Mouse (Mus musculus): ENCODE measurements around the gene Gps2. TPM values are rescaled to one million over a fixed set of nuclear protein-coding genes. Genes with fewer than 3 reads are reported as not detected.

Gene Gps2
- polyA plus RNA-seq, 1 experiment from 2014 or later, result 55.2 TPM

DNA sequence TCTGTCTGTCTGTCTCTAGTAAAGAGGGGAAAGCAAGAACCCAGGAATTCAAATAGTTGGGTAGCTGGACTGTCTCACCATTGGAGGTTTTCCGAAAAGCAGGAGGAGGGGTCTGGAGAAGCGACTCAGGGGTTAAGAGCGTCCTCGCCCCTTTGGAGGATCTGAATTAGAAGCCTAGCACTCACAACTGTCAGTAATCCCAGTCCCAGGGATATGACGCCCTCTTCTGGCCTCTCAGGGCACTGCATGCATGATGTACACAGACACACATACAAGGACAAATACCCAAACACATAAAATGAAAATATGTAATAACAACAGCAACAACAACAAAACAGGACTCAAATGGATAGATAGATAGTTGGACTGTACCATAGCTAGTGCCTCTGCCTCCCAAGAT is 46.9 kb downstream of the Gps2 start:
- 30% methylated on average over 5 of the region's 5 CpGs for WGBS
- Histone ChIP-seq H3K9ac (ENCODE audit: low read depth, low read length) (no peak overlapping the region), H3K36me3 (ENCODE audit: control insufficient read depth, insufficient read depth, low read length) (no peaks in the 10 kb centered on the region), H3K4me2 (ENCODE audit: low read length) (no peak overlapping the region), H3K27me3 (replicated peaks; ENCODE audit: control insufficient read depth, insufficient read depth, low read length) (peaks cover 30% of the 10 kb centered on the region), H3K4me3 (ENCODE audit: low read length) (no peak overlapping the region), H3K9me3 (ENCODE audit: control insufficient read depth, low read length) (no peaks in the 10 kb centered on the region), H3K27ac (ENCODE audit: low read depth, low read length) (no peak overlapping the region), H3K4me1 (ENCODE audit: control insufficient read depth, insufficient read depth, low read depth, low read length) (peaks cover 4% of the 10 kb centered on the region; the same call in 1 of the 2 replicates)
- no peak for ATAC-seq

GRCm38 (mm10) chr11:69961841-69962240 is 48.2 kb downstream of the Gps2 start:
- H3K4me2 ChIP-seq (ENCODE audit: low read length), result no peak overlapping the region
- no peaks in the 10 kb centered on the region for H3K36me3 ChIP-seq (ENCODE audit: control insufficient read depth, insufficient read depth, low read length)
- peaks cover 8% of the 10 kb centered on the region for H3K4me1 ChIP-seq (ENCODE audit: control insufficient read depth, insufficient read depth, low read depth, low read length)
- no peaks in the 10 kb centered on the region for H3K9me3 ChIP-seq (ENCODE audit: control insufficient read depth, low read length)
- H3K9ac ChIP-seq (ENCODE audit: low read depth, low read length), result no peak overlapping the region
- peaks cover 34% of the 10 kb centered on the region for H3K27me3 ChIP-seq (replicated peaks; ENCODE audit: control insufficient read depth, insufficient read depth, low read length)
- no peak overlapping the region for H3K27ac ChIP-seq (ENCODE audit: low read depth, low read length)
- H3K4me3 ChIP-seq (ENCODE audit: low read length), result no peak overlapping the region
- no peak for ATAC-seq
- WGBS, result 45% methylated on average over 5 of the region's 5 CpGs

DNA sequence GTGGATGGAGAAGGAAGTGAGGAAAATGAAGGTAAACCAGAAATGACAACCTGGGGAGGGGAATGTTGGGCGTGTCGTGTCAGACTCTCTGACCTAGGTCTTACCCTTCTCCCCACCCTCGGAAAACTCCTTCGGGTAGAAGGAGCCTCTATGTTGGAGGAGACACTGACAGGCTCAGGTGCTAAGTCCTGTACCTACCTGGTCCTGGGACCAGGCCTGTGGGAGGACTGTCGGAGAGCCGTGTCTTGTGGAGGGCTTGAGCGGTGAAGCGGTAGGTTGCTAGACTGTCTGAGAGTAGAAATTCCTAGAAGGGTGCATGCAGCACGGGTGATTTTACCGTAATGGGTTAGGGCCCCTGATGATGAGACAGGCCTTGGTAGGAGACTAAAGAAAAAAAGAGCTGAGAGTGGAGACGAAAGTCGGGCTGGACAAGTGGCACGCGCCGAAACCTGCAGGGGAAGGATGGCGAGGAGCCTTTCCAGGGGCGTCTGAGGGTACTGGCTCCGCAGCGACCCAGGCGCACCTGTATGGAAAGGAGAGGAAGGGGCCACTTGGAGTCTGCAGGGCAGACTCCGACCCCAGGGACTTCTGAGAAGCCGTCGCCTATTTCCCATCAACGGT is 51.1 kb downstream of the Gps2 start, which contains the start of gene Cldn7:
Gene Cldn7, plus strand, starts transcription at position 130 of the 621 bp plus-strand sequence.
- H3K4me3 ChIP-seq (ENCODE audit: low read length), result peak within 1 kb of the TSS; percentile 12; the same call in 1 of the 2 replicates
- no peak for ATAC-seq
- no peaks in the 10 kb centered on the region for H3K9me3 ChIP-seq (ENCODE audit: control insufficient read depth, low read length)
- peaks cover 10% of the 10 kb centered on the region for H3K36me3 ChIP-seq (ENCODE audit: control insufficient read depth, insufficient read depth, low read length)
- H3K27me3 ChIP-seq (replicated peaks; ENCODE audit: control insufficient read depth, insufficient read depth, low read length), result peaks cover 46% of the 10 kb centered on the region
- H3K9ac ChIP-seq (ENCODE audit: low read depth, low read length), result no peak within 1 kb of the TSS
- peak within 1 kb of the TSS; percentile 11 for H3K4me2 ChIP-seq (ENCODE audit: low read length)
- WGBS, result 11% methylated on average over 24 of the region's 24 CpGs
- H3K27ac ChIP-seq (ENCODE audit: low read depth, low read length), result no peak within 1 kb of the TSS
- H3K4me1 ChIP-seq (ENCODE audit: control insufficient read depth, insufficient read depth, low read depth, low read length), result peaks cover 8% of the 10 kb centered on the region

- H3K4me2 ChIP-seq (ENCODE audit: low read length), result peak overlapping the region; percentile 11
- no peak overlapping the region for H3K9ac ChIP-seq (ENCODE audit: low read depth, low read length)
- no peak for ATAC-seq
These were observed 51.8 kb downstream of the Gps2 start for GRCm38 (mm10) chr11:69965271-69966005.

More at GRCm38 (mm10) chr11:69965271-69966005, 51.8 kb downstream of the Gps2 start:
- Histone ChIP-seq H3K27ac (ENCODE audit: low read depth, low read length) (no peak overlapping the region), H3K4me3 (ENCODE audit: low read length) (peak overlapping the region; percentile 25; the same call in 1 of the 2 replicates), H3K9me3 (ENCODE audit: control insufficient read depth, low read length) (no peaks in the 10 kb centered on the region), H3K4me1 (ENCODE audit: control insufficient read depth, insufficient read depth, low read depth, low read length) (peaks cover 8% of the 10 kb centered on the region), H3K36me3 (ENCODE audit: control insufficient read depth, insufficient read depth, low read length) (peaks cover 15% of the 10 kb centered on the region), H3K27me3 (replicated peaks; ENCODE audit: control insufficient read depth, insufficient read depth, low read length) (peaks cover 46% of the 10 kb centered on the region)
- 3% methylated on average over 49 of the region's 49 CpGs for whole genome bisulfite sequencing

Small RNA genes lying within 50 kb of the gene (microRNA-seq; reads per million reads assigned to microRNA genes)
- not detected for gene Mir6924

Other genes with a start within 250 kb of the Gps2 start
- gene Cd68, start 247.7 kb upstream of the Gps2 start, polyA plus RNA-seq (2015; fragmentation: Nextera tagmentation; extraction: Ambion mirVana), result 10.2 and 11.5 TPM in 2 replicates
- gene Eif4a1, start 241.5 kb upstream of the Gps2 start, polyA plus RNA-seq (2015; fragmentation: Nextera tagmentation; extraction: Ambion mirVana), result 382 and 471 TPM in 2 replicates
- gene Senp3, start 231.8 kb upstream of the Gps2 start, polyA plus RNA-seq (2015; fragmentation: Nextera tagmentation; extraction: Ambion mirVana), result 89.8 and 104 TPM in 2 replicates
- 0.53 and 0.77 TPM in 2 replicates for gene Tnfsf13, start 228.1 kb upstream of the Gps2 start, polyA plus RNA-seq (2015; fragmentation: Nextera tagmentation; extraction: Ambion mirVana)
- gene Tnfsf12, start 218.0 kb upstream of the Gps2 start, polyA plus RNA-seq (2015; fragmentation: Nextera tagmentation; extraction: Ambion mirVana), result 4.4 and 5.6 TPM in 2 replicates
- gene Tnfsfm13, start 217.8 kb upstream of the Gps2 start, polyA plus RNA-seq (2015; fragmentation: Nextera tagmentation; extraction: Ambion mirVana), result 1.6 and 2.0 TPM in 2 replicates
- 12.1 and 14.9 TPM in 2 replicates for gene Polr2a, start 155.3 kb upstream of the Gps2 start, polyA plus RNA-seq (2015; fragmentation: Nextera tagmentation; extraction: Ambion mirVana)
- 0.41 and 0.87 TPM in 2 replicates for gene Slc35g3, start 151.9 kb upstream of the Gps2 start, polyA plus RNA-seq (2015; fragmentation: Nextera tagmentation; extraction: Ambion mirVana)
- 5.8 and 6.2 TPM in 2 replicates for gene Zbtb4, start 148.0 kb upstream of the Gps2 start, polyA plus RNA-seq (2015; fragmentation: Nextera tagmentation; extraction: Ambion mirVana)
- gene Chrnb1, start 117.9 kb upstream of the Gps2 start, polyA plus RNA-seq (2015; fragmentation: Nextera tagmentation; extraction: Ambion mirVana), result 1.4 and 2.9 TPM in 2 replicates
- 6.7 and 7.2 TPM in 2 replicates for gene Fgf11, start 112.0 kb upstream of the Gps2 start, polyA plus RNA-seq (2015; fragmentation: Nextera tagmentation; extraction: Ambion mirVana)
- gene Tmem102, start 108.3 kb upstream of the Gps2 start, polyA plus RNA-seq (2015; fragmentation: Nextera tagmentation; extraction: Ambion mirVana), result 1.3 and 1.6 TPM in 2 replicates
- gene Gm39566, start 98.6 kb upstream of the Gps2 start, polyA plus RNA-seq (2015; fragmentation: Nextera tagmentation; extraction: Ambion mirVana), result not detected in 2 replicates
- not detected in 2 replicates for gene Spem2, start 95.4 kb upstream of the Gps2 start, polyA plus RNA-seq (2015; fragmentation: Nextera tagmentation; extraction: Ambion mirVana)
- gene Spem1, start 91.7 kb upstream of the Gps2 start, polyA plus RNA-seq (2015; fragmentation: Nextera tagmentation; extraction: Ambion mirVana), result 0.35 and 0.45 TPM in 2 replicates
- gene Nlgn2, start 76.1 kb upstream of the Gps2 start, polyA plus RNA-seq (2015; fragmentation: Nextera tagmentation; extraction: Ambion mirVana), result 19.1 and 22.4 TPM in 2 replicates
- gene Tmem256, start 75.4 kb upstream of the Gps2 start, polyA plus RNA-seq (2015; fragmentation: Nextera tagmentation; extraction: Ambion mirVana), result 341 and 379 TPM in 2 replicates
- 37.3 and 48.6 TPM in 2 replicates for gene Plscr3, start 67.5 kb upstream of the Gps2 start, polyA plus RNA-seq (2015; fragmentation: Nextera tagmentation; extraction: Ambion mirVana)
- 0.10 and 0.13 TPM in 2 replicates for gene Tnk1, start 55.2 kb upstream of the Gps2 start, polyA plus RNA-seq (2015; fragmentation: Nextera tagmentation; extraction: Ambion mirVana)
- not detected in 2 replicates for gene Tmem95, start 35.9 kb upstream of the Gps2 start, polyA plus RNA-seq (2015; fragmentation: Nextera tagmentation; extraction: Ambion mirVana)
- 2.2 and 3.2 TPM in 2 replicates for gene Kctd11, start 32.5 kb upstream of the Gps2 start, polyA plus RNA-seq (2015; fragmentation: Nextera tagmentation; extraction: Ambion mirVana)
- 0.13 and 0.25 TPM in 2 replicates for gene Acap1, start 18.3 kb upstream of the Gps2 start, polyA plus RNA-seq (2015; fragmentation: Nextera tagmentation; extraction: Ambion mirVana)
- 5.5 and 6.3 TPM in 2 replicates for gene 2810408A11Rik, start 12.9 kb upstream of the Gps2 start, polyA plus RNA-seq (2015; fragmentation: Nextera tagmentation; extraction: Ambion mirVana)
- 17.8 and 19.0 TPM in 2 replicates for gene Neurl4, start 12.8 kb upstream of the Gps2 start, polyA plus RNA-seq (2015; fragmentation: Nextera tagmentation; extraction: Ambion mirVana)
- 1,120 and 1,123 TPM in 2 replicates for gene Eif5a, start 8.1 kb downstream of the Gps2 start, polyA plus RNA-seq (2015; fragmentation: Nextera tagmentation; extraction: Ambion mirVana)
- gene Ybx2, start 21.9 kb downstream of the Gps2 start, polyA plus RNA-seq (2015; fragmentation: Nextera tagmentation; extraction: Ambion mirVana), result 5.7 and 6.2 TPM in 2 replicates
- 4.7 and 5.8 TPM in 2 replicates for gene Slc2a4, start 34.3 kb downstream of the Gps2 start, polyA plus RNA-seq (2015; fragmentation: Nextera tagmentation; extraction: Ambion mirVana)
- 0.17 and 0.33 TPM in 2 replicates for gene Cldn7, start 50.9 kb downstream of the Gps2 start, polyA plus RNA-seq (2015; fragmentation: Nextera tagmentation; extraction: Ambion mirVana)
- 26.9 and 27.4 TPM in 2 replicates for gene Ctdnep1, start 67.3 kb downstream of the Gps2 start, polyA plus RNA-seq (2015; fragmentation: Nextera tagmentation; extraction: Ambion mirVana)
- gene Elp5, start 68.6 kb downstream of the Gps2 start, polyA plus RNA-seq (2015; fragmentation: Nextera tagmentation; extraction: Ambion mirVana), result 168 and 188 TPM in 2 replicates
- gene Gabarap, start 77.3 kb downstream of the Gps2 start, polyA plus RNA-seq (2015; fragmentation: Nextera tagmentation; extraction: Ambion mirVana), result 576 and 581 TPM in 2 replicates
- 54.2 and 55.4 TPM in 2 replicates for gene Phf23, start 81.9 kb downstream of the Gps2 start, polyA plus RNA-seq (2015; fragmentation: Nextera tagmentation; extraction: Ambion mirVana)
- 21.0 and 25.4 TPM in 2 replicates for gene Dvl2, start 86.7 kb downstream of the Gps2 start, polyA plus RNA-seq (2015; fragmentation: Nextera tagmentation; extraction: Ambion mirVana)
- gene Acadvl, start 101.5 kb downstream of the Gps2 start, polyA plus RNA-seq (2015; fragmentation: Nextera tagmentation; extraction: Ambion mirVana), result 66.6 and 69.1 TPM in 2 replicates
- gene Dlg4, start 103.1 kb downstream of the Gps2 start, polyA plus RNA-seq (2015; fragmentation: Nextera tagmentation; extraction: Ambion mirVana), result 23.1 and 23.4 TPM in 2 replicates
- 3.9 and 4.4 TPM in 2 replicates for gene Asgr1, start 140.2 kb downstream of the Gps2 start, polyA plus RNA-seq (2015; fragmentation: Nextera tagmentation; extraction: Ambion mirVana)
- gene Asgr2, start 178.8 kb downstream of the Gps2 start, polyA plus RNA-seq (2015; fragmentation: Nextera tagmentation; extraction: Ambion mirVana), result not detected in 2 replicates
- 1.2 and 1.4 TPM in 2 replicates for gene Mgl2, start 216.4 kb downstream of the Gps2 start, polyA plus RNA-seq (2015; fragmentation: Nextera tagmentation; extraction: Ambion mirVana)
- gene Clec10a, start 242.3 kb downstream of the Gps2 start, polyA plus RNA-seq (2015; fragmentation: Nextera tagmentation; extraction: Ambion mirVana), result 1.0 and 1.2 TPM in 2 replicates

Data from hindbrain, embryonic 16.5 days (tissue).